Mouse (Mus musculus) CH12.LX (cell line): Measurements from ENCODE around the gene Kpna3. TPM values are rescaled to one million over a fixed set of nuclear protein-coding genes. Genes with fewer than 3 reads are reported as not detected.

ENCODE experiments used
- DNase-seq: peaks from one replicate; pipeline ENCODE4 v3.0.0-alpha.2; 2013; ENCODE audit errors: extremely low read depth
- H3K27ac ChIP-seq: 2 replicates; pipeline ENCODE4 v1.5.1; 2012; ENCODE audit warnings: low read depth, mild to moderate bottlenecking, control low read depth, moderate library complexity; ENCODE audit not compliant: insufficient read depth
- H3K27me3 ChIP-seq: replicated peaks from 2 replicates; pipeline ENCODE3; 2012; ENCODE audit warnings: inconsistent platforms
- H3K36me3 ChIP-seq, 2 experiments: replicated peaks in 1 of 2; 2 replicates each; pipeline versions ENCODE3 to v1.6.1; 2012; ENCODE audit warnings: inconsistent platforms in 1 of 2, low read length in 1 of 2, mild to moderate bottlenecking in 1 of 2, mixed read lengths in 1 of 2, moderate library complexity in 1 of 2; ENCODE audit not compliant: control insufficient read depth in 1 of 2, insufficient read depth in 1 of 2
- H3K4me1 ChIP-seq, 2 experiments: 2 replicates each; pipeline ENCODE4 v1.6.1; 2012; ENCODE audit warnings: inconsistent platforms in 1 of 2, moderate library complexity in 1 of 2; ENCODE audit not compliant: insufficient read depth in 2 of 2, control insufficient read depth in 1 of 2
- H3K4me2 ChIP-seq: 2 replicates; pipeline ENCODE4 v1.6.1; 2012; ENCODE audit warnings: low read depth, mild to moderate bottlenecking, control low read depth; ENCODE audit not compliant: poor library complexity, insufficient read depth, severe bottlenecking
- H3K4me3 ChIP-seq, 3 experiments: fragments of 150-350 bp in 1 of 3; sonication (generic) in 1 of 3; replicated peaks in 1 of 3; 2 replicates each; pipeline versions ENCODE3 to v1.5.1; 2011 to 2012; ENCODE audit warnings: low read depth in 2 of 3, low read length in 2 of 3, mild to moderate bottlenecking in 2 of 3, moderate library complexity in 2 of 3, control low read depth in 1 of 3, improper control_type of control experiment in 1 of 3, inconsistent platforms in 1 of 3, mixed read lengths in 1 of 3; ENCODE audit not compliant: poor library complexity in 1 of 3
- H3K79me2 ChIP-seq: replicated peaks from 2 replicates; pipeline ENCODE4 v1.6.1; 2012; ENCODE audit warnings: mild to moderate bottlenecking, moderate library complexity; ENCODE audit not compliant: control insufficient read depth, poor library complexity, insufficient read depth, severe bottlenecking; ENCODE audit errors: extremely low read depth
- H3K9ac ChIP-seq: 2 replicates; pipeline ENCODE4 v1.6.1; 2012; ENCODE audit warnings: low read depth, mild to moderate bottlenecking, control low read depth, moderate library complexity; ENCODE audit not compliant: insufficient read depth
- H3K9me3 ChIP-seq: replicated peaks from 2 replicates; pipeline ENCODE3; 2012; ENCODE audit warnings: low read length, inconsistent platforms, mixed read lengths
- BHLHE40 ChIP-seq: IDR thresholded peaks from 2 replicates; pipeline ENCODE4 v1.6.1; 2011; ENCODE audit warnings: mild to moderate bottlenecking, low read depth, low read length, improper control_type of control experiment
- CHD2 ChIP-seq: IDR thresholded peaks from 2 replicates; pipeline ENCODE4 v1.6.1; 2011; ENCODE audit warnings: low read length, improper control_type of control experiment
- CTCF ChIP-seq, 2 experiments: IDR thresholded peaks in 1 of 2; conservative IDR thresholded peaks in 1 of 2; 2 replicates each; pipeline ENCODE4 v1.5.1; 2011 to 2012; ENCODE audit warnings: low read depth in 2 of 2, low read length in 2 of 2, improper control_type of control experiment in 1 of 2, inconsistent platforms in 1 of 2, mild to moderate bottlenecking in 1 of 2, moderate library complexity in 1 of 2
- ELF1 ChIP-seq: IDR thresholded peaks from 2 replicates; pipeline ENCODE4 v1.6.1; 2014; ENCODE audit warnings: low read depth, mild to moderate bottlenecking, inconsistent platforms, low read length, improper control_type of control experiment
- EP300 ChIP-seq: IDR thresholded peaks from 2 replicates; pipeline ENCODE4 v1.6.1; 2011; ENCODE audit warnings: low read length, improper control_type of control experiment
- ETS1 ChIP-seq: conservative IDR thresholded peaks from 2 replicates; pipeline ENCODE4 v1.6.1; 2012; ENCODE audit warnings: low read depth, mild to moderate bottlenecking, inconsistent platforms, low read length, improper control_type of control experiment, moderate library complexity
- GABPA ChIP-seq: IDR thresholded peaks from 2 replicates; pipeline ENCODE4 v1.6.1; 2012; ENCODE audit warnings: low read depth, low read length, improper control_type of control experiment, inconsistent platforms; ENCODE audit not compliant: insufficient replicate concordance
- HCFC1 ChIP-seq: IDR thresholded peaks from 2 replicates; pipeline ENCODE4 v1.6.1; 2012; ENCODE audit warnings: low read depth, mild to moderate bottlenecking, inconsistent platforms, low read length, improper control_type of control experiment
- KAT2A ChIP-seq: IDR thresholded peaks from 2 replicates; pipeline ENCODE4 v1.6.1; 2012; ENCODE audit warnings: low read length, improper control_type of control experiment, inconsistent platforms; ENCODE audit not compliant: insufficient replicate concordance
- MAFK ChIP-seq: IDR thresholded peaks from 2 replicates; pipeline ENCODE4 v1.6.1; 2011; ENCODE audit warnings: low read length, improper control_type of control experiment; ENCODE audit not compliant: insufficient replicate concordance
- MAX ChIP-seq: IDR thresholded peaks from 2 replicates; pipeline ENCODE4 v1.6.1; 2011; ENCODE audit warnings: low read length, improper control_type of control experiment
- MAZ ChIP-seq: IDR thresholded peaks from 2 replicates; pipeline ENCODE4 v1.6.1; 2012; ENCODE audit warnings: low read depth, mild to moderate bottlenecking, inconsistent platforms, low read length, improper control_type of control experiment, moderate library complexity
- MEF2A ChIP-seq: IDR thresholded peaks from 2 replicates; pipeline ENCODE4 v1.6.1; 2014; ENCODE audit warnings: low read depth, mild to moderate bottlenecking, inconsistent platforms, low read length, improper control_type of control experiment, borderline replicate concordance
- MYC ChIP-seq: IDR thresholded peaks from 2 replicates; pipeline ENCODE4 v1.6.1; 2011; ENCODE audit warnings: low read depth, mild to moderate bottlenecking, improper control_type of control experiment, low read length
- NELFE ChIP-seq: IDR thresholded peaks from 2 replicates; pipeline ENCODE4 v1.6.1; 2011; ENCODE audit warnings: low read depth, low read length, improper control_type of control experiment
- PAX5 ChIP-seq: IDR thresholded peaks from 2 replicates; pipeline ENCODE4 v1.6.1; 2012; ENCODE audit warnings: low read length, inconsistent platforms, mixed read lengths
- POLR2A ChIP-seq: IDR thresholded peaks from 2 replicates; pipeline ENCODE4 v1.6.1; 2011; ENCODE audit warnings: low read depth, mild to moderate bottlenecking, improper control_type of control experiment, low read length
- RAD21 ChIP-seq: IDR thresholded peaks from 2 replicates; pipeline ENCODE4 v1.6.1; 2011; ENCODE audit warnings: low read depth, mild to moderate bottlenecking, low read length, improper control_type of control experiment, moderate library complexity
- RCOR1 ChIP-seq: conservative IDR thresholded peaks from 2 replicates; pipeline ENCODE4 v1.6.1; 2012; ENCODE audit warnings: low read depth, mild to moderate bottlenecking, inconsistent platforms, low read length, improper control_type of control experiment
- SIN3A ChIP-seq: IDR thresholded peaks from 2 replicates; pipeline ENCODE4 v1.6.1; 2012; ENCODE audit warnings: low read length, improper control_type of control experiment, inconsistent platforms
- SMC3 ChIP-seq: IDR thresholded peaks from 2 replicates; pipeline ENCODE4 v1.6.1; 2011; ENCODE audit warnings: low read depth, low read length, improper control_type of control experiment
- TBP ChIP-seq: conservative IDR thresholded peaks from 2 replicates; pipeline ENCODE4 v1.6.1; 2011; ENCODE audit warnings: low read depth, low read length, improper control_type of control experiment
- TCF12 ChIP-seq: IDR thresholded peaks from 2 replicates; pipeline ENCODE4 v1.6.1; 2014; ENCODE audit warnings: low read depth, mild to moderate bottlenecking, inconsistent platforms, low read length, improper control_type of control experiment
- UBTF ChIP-seq: IDR thresholded peaks from 2 replicates; pipeline ENCODE4 v1.6.1; 2012; ENCODE audit warnings: low read depth, mild to moderate bottlenecking, inconsistent platforms, low read length, improper control_type of control experiment, moderate library complexity
- USF2 ChIP-seq: conservative IDR thresholded peaks from 2 replicates; pipeline ENCODE4 v1.6.1; 2011; ENCODE audit warnings: low read depth, low read length, improper control_type of control experiment
- ZKSCAN1 ChIP-seq: IDR thresholded peaks from 2 replicates; pipeline ENCODE4 v1.6.1; 2012; ENCODE audit warnings: low read depth, inconsistent platforms, low read length, improper control_type of control experiment, borderline replicate concordance
- ZMIZ1 ChIP-seq: IDR thresholded peaks from 2 replicates; pipeline ENCODE4 v1.6.1; 2012; ENCODE audit warnings: low read depth, mild to moderate bottlenecking, inconsistent platforms, low read length, improper control_type of control experiment
- ZNF384 ChIP-seq: IDR thresholded peaks from 2 replicates; pipeline ENCODE4 v1.6.1; 2012; ENCODE audit warnings: low read depth, low read length, improper control_type of control experiment, inconsistent platforms
- dilution Hi-C: fragments of 300-500 bp; cut with MboI; formaldehyde crosslinking; loops from 2 replicates; pipeline ENCODE4 v1.14.3; 2020; ENCODE audit warnings: low sequenced_read_pairs; ENCODE audit not compliant: extremely low pct_unique_long_range_greater_than_20kb, extremely low pct_ligation_motif_present
- in situ Hi-C: fragments of 300-500 bp; cut with MboI; formaldehyde crosslinking; loops from 3 replicates; pipeline ENCODE4 v1.14.3; 2019; ENCODE audit warnings: low sequenced_read_pairs, low pct_ligation_motif_present, low pct_unique_long_range_greater_than_20kb, mixed read lengths
- polyA plus RNA-seq: library from polyadenylated mRNA; unstranded; fragments of >175 nt; gene quantifications from 2 replicates; pipeline ENCODE4 v1.2.1, GENCODE M21; 2012; ENCODE audit warnings: low read depth; ENCODE audit not compliant: insufficient read length
- total RNA-seq, 2 experiments: library from RNA; depleted of rRNA; stranded (reverse); fragments of 300-350 nt in 1 of 2; fragments of >200 nt in 1 of 2; gene quantifications; 2 replicates each; pipeline ENCODE4 v1.2.3; 2012 to 2014

The Kpna3 gene
- total and polyA plus RNA-seq, 3 experiments: 21.3 to 85.9 (median 75.4) TPM

DNA sequence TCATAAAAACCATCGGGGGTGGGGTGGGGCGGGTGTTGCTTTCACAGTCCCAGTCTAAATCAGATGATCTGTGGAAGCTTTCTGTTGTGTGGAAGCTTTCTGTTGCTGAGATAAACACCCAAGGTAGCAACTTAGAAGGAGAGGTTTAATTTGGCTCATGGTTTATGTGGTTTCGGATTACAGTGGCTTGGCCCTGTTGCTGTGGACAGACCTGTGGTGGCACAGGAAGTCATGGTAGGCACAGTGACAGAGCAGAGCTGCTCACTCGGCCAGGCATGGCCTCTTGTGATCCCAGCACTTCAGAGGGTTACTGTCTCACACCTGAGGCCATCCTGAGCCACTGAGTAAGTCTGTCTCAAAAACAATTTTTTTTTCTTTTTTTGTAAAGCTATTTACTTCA is 100.3 kb downstream of the Kpna3 start:
- H3K4me2 ChIP-seq: no peak overlapping the region
- dilution Hi-C loops: no loop called here
- no peak overlapping the region for H3K4me3 ChIP-seq

DNA sequence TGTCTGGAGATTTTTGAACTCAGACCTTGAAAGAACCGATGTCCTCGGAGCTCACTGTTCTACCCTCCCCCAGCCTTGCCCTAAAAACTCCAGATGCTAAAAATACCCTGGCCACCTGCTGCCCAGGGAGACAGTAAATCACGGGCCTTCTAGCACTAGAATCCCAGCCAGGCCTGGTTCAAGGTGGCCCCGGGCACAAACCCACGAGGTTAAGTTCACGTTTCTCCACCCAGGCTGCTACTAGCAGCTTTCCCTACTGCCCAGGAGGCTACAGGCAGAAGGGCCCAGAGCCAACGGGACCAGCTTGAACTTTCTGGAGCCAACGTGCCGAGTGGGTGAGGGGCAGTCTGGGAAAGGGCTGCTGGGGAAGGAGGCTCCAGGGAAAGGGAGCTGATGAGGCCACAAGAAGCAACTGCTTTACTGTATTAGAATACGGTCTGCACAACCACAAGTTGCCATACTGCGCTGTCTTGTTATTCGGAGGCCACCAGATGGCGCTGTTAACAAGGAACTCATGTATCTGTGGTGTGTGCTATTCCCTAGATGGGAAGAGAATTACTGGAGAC is 108.6 kb downstream of the Kpna3 start:
- no peaks in the 10 kb centered on the region for H3K9me3 ChIP-seq
- no peak overlapping the region for H3K27ac ChIP-seq
- dilution Hi-C loops: no loop called here
- no peaks in the 10 kb centered on the region for H3K79me2 ChIP-seq
- peak overlapping the region; percentile 24 for H3K4me2 ChIP-seq
- H3K9ac ChIP-seq: no peak overlapping the region
- DNase-seq: peak; percentile 88
- H3K4me1 ChIP-seq: peaks cover 3 to 21% of the 10 kb centered on the region in 2 experiments; a peak in 3 of 4 replicates
- in situ Hi-C loops: loop anchor here (5.0 kb wide), 1 partner anchor 166 kb away; no protein-coding TSS in a partner anchor
- no peaks in the 10 kb centered on the region for H3K27me3 ChIP-seq
- H3K4me3 ChIP-seq: peak overlapping the region in 1 of 3 experiments; percentile 2
- TF ChIP-seq ZKSCAN1: no peak
- no peak for TF ChIP-seq NELFE
- TF ChIP-seq HCFC1: no peak
- TF ChIP-seq MAZ: no peak
- no peak for TF ChIP-seq POLR2A
- TF ChIP-seq MEF2A: peak; percentile 23; the same call in 1 of the 2 replicates
- no peak for TF ChIP-seq TCF12
- no peak for TF ChIP-seq KAT2A
- peak; percentile 86 to 90 for TF ChIP-seq CTCF (conservative IDR thresholded peaks at IDR 0.05 in 1 of 2, IDR thresholded peaks at IDR 0.05 in 1 of 2; ENCODE audit: low read depth in 2 of 2, low read length in 2 of 2)
- TF ChIP-seq SMC3: peak; percentile 80
- TF ChIP-seq SIN3A: no peak
- TF ChIP-seq RCOR1: no peak
- no peak for TF ChIP-seq EP300
- TF ChIP-seq ZNF384: no peak
- TF ChIP-seq ZMIZ1: no peak
- TF ChIP-seq BHLHE40: 0 out of 2 replicates have a peak, but pooled peaks have one; percentile 28
- no peak for TF ChIP-seq USF2
- no peak for TF ChIP-seq MAX
- TF ChIP-seq ELF1: peak; percentile 20; the same call in 1 of the 2 replicates
- peak; percentile 31; the same call in 1 of the 2 replicates for TF ChIP-seq MYC
- TF ChIP-seq UBTF: no peak
- no peak for TF ChIP-seq TBP
- no peak for TF ChIP-seq CHD2
- TF ChIP-seq ETS1: no peak
- TF ChIP-seq RAD21: peak; percentile 87
- no peak for TF ChIP-seq PAX5
- peaks cover 0 to 11% of the 10 kb centered on the region in 2 experiments for H3K36me3 ChIP-seq

More for the DNA sequence above, 100.3 kb downstream of the Kpna3 start:
- H3K4me1 ChIP-seq: no peaks in the 10 kb centered on the region
- no peak overlapping the region for H3K9ac ChIP-seq
- no peaks in the 10 kb centered on the region for H3K9me3 ChIP-seq
- no peaks in the 10 kb centered on the region for H3K27me3 ChIP-seq
- H3K27ac ChIP-seq: no peak overlapping the region
- H3K79me2 ChIP-seq: no peaks in the 10 kb centered on the region
- in situ Hi-C loops: no loop called here
- TF ChIP-seq MAFK (no peak), MEF2A (no peak), SMC3 (no peak), ZKSCAN1 (no peak), UBTF (no peak), KAT2A (no peak), RCOR1 (no peak), GABPA (no peak), TBP (no peak)
- peaks cover 0 to 45% of the 10 kb centered on the region in 2 experiments for H3K36me3 ChIP-seq
- DNase-seq: no peak
